Mouse (Mus musculus) B cell, adult 2 months (primary cell): ENCODE results near the gene Gfod2.
A peak's percentile ranks its signal among the peaks of the same experiment; 100 is the strongest.

Source experiments
- DNase-seq, 2 experiments: peaks; one replicate each; pipeline ENCODE4 v3.0.0; 2022

The Gfod2 gene

GRCm38 (mm10) chr8:105702001-105702401 lies 56.5 kb downstream of the Gfod2 start:
- DNase-seq, result no peak

- peak; percentile 97 to 98 for DNase-seq
Measured at GRCm38 (mm10) chr8:105700966-105701824, 57.3 kb downstream of the Gfod2 start, which contains the start of the genes Acd and Pard6a. TSS of gene Acd (minus strand) at chr8:105701102. TSS of gene Pard6a (plus strand) at chr8:105701148.

- peak; percentile 81 to 82 for DNase-seq
Measured at GRCm38 (mm10) chr8:105700566-105700965, 57.9 kb downstream of the Gfod2 start.

- DNase-seq, result no peak
Measured at GRCm38 (mm10) chr8:105699488-105700215, 58.8 kb downstream of the Gfod2 start.

- DNase-seq, result no peak
Measured at GRCm38 (mm10) chr8:105698734-105699133, 59.7 kb downstream of the Gfod2 start.

DNA sequence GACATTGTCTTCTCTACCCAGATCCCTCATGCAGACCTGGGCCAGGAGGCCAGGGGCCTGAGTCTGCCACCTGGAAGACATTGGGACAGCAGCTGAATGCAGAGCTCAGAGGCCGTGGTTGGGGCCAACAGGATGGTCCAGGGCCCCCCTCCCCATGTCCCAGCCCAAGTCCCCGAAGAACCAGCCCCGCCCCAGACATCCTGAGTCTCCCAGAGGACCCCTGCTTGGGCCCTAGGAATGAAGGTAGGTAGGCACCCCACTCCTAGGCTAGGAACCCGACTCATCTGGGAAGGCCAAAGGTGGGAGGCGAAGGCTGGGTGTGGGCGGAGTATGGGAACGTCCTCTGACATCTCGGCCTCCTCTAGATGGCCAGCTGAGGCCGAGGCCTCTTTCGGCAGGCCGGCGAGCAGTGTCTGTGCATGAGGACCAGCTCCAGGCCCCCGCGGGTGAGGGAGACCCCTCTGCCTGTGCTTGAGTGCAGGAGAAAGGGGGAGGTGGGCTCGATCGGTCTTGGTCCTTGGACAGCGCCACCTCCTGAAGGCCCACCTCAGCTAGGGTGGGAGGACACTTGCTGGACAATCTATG lies 61.2 kb downstream of the Gfod2 start:
- no peak for DNase-seq

DNA sequence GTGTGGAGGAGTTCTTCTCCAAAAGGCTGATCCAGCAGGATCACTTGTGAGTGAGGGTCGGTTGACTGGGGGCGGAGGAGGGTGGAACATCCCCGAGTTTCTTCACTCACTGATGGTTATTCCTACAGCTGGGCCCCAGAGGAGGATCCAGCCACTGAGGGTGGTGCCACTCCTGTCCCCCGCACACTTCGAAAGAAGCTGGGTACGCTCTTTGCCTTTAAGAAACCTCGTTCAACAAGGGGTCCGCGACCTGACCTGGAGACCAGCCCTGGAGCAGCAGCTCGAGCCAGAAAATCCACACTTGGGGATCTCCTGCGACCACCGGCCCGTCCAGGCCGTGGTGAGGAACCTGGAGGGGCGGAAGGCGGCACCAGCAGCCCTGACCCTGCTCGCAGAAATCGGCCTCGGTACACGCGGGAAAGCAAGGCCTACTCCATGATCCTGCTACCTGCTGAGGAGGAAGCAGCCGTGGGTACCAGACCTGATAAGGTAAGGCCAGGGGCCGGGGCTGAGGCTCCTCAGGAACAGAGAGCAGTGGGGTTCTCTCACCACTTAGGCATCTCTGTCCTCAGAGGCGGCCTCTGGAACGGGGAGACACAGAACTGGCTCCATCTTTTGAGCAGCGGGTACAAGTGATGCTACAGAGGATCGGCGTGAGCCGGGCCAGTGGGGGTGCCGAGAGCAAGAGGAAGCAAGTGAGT lies 63.2 kb downstream of the Gfod2 start:
- no peak for DNase-seq

GRCm38 (mm10) chr8:105694051-105694799 lies 64.2 kb downstream of the Gfod2 start:
- no peak for DNase-seq

- DNase-seq, result no peak
Measured at GRCm38 (mm10) chr8:105693648-105694047, 64.8 kb downstream of the Gfod2 start.

DNA sequence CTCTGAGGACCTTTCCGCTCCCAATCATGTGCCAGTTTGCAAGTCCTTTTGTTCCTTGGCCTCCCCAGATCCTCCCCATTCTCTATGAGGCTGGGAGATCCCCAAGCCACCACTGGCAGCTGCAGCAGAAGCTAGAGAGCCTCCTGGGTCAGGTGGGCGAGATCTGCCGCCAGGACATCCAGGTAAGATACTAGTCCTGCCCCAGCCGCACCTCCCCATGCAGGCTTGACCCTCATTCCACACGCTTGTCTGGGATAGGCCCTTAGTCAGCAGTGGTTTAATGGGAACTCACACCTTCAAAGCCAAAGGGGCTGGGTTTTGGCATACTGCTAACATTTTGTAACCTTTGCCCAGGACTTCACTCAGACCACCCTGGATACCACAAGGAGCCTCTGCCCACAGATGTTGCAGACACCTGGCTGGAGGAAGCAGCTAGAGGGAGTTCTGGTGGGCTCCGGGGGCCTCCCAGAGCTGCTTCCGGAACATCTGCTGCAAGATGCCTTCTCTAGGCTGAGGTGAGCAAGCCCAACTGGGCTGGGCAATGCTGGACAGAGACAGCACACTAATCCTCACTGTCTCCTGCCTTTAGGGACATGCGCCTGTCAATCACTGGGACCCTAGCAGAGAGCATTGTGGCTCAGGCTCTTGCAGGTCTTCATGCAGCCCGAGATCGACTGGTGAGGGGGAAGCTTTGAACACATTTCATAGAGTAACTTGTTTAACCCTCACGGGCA lies 65.8 kb downstream of the Gfod2 start:
- DNase-seq, result no peak

- DNase-seq, result no peak
Measured at GRCm38 (mm10) chr8:105690978-105691377, 67.5 kb downstream of the Gfod2 start.

DNA sequence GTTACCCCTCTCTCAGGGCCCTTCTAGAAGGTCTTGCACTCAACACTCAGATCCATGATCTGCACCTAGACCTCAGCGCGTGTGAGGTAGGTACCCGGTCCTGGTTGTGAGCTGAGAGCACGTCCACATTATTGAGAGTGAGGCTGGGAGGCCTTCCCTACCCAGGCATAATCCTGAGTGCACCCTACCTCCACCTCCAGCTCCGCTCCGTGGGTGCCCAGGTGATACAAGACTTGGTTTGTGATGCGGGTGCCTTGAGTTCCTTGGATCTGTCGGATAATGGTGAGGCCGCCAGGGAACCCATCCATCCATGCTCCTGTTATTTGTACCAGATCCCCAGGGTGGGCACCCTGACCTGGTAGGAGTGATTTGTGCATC lies 68.5 kb downstream of the Gfod2 start:
- DNase-seq, result no peak

DNA sequence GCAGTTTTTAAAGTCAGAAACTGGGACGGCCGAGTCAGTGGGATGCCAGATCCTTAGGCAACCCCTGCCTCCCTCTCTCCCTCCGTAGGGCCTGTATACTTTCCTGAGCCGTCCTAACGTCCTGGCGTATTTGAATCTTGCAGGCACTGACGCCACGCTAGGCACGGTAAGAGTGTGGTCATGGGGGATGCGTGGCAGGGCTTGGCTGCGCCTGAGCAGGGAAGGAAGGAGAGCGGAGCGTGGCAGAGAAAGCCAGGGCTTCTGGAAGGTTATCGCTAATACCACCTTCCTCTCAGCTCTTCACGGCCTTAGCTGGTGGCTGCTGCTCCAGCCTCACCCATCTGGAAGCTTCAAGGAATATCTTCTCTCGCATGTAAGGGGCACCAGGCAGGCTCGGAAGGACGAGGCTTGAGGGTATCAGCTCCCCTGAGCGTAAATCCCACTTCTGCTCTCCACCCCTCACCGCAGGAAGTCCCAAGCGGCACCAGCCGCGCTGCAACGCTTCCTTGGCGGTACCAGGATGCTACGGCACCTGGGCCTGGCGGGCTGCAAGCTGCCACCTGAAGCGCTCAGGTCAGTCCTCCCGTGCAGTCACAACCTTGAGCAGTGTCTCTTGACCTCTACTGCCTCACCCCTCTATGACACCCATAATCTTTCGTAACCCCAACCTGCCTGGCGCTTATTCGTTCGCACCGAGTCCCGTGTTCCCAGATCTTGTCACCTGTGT lies 69.0 kb downstream of the Gfod2 start:
- DNase-seq, result no peak

GRCm38 (mm10) chr8:105688242-105688752 lies 70.2 kb downstream of the Gfod2 start:
- no peak for DNase-seq

DNA sequence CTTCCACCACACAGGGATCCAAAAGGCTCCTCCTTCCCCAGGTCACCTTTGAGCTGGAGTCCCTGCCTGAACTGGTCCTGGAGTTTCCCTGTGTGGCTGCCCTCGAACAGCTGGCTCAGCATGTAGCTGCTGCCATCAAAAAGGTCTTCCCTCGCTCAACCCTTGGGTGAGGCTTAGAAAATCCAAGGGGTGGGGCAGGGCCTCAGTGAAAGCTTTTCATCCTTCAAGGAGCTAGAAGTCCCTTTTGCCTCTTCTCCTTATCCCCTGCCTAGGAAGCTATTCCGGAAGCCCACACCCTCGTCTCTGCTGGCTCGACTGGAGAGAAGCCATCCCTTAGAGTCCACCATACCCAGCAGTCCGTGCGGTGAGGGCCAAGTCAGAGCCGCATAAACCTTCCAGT lies 71.0 kb downstream of the Gfod2 start:
- DNase-seq, result no peak

- DNase-seq, result peak in 1 of 2 experiments; percentile 31
Measured at GRCm38 (mm10) chr8:105686551-105686950, 71.9 kb downstream of the Gfod2 start.

DNA sequence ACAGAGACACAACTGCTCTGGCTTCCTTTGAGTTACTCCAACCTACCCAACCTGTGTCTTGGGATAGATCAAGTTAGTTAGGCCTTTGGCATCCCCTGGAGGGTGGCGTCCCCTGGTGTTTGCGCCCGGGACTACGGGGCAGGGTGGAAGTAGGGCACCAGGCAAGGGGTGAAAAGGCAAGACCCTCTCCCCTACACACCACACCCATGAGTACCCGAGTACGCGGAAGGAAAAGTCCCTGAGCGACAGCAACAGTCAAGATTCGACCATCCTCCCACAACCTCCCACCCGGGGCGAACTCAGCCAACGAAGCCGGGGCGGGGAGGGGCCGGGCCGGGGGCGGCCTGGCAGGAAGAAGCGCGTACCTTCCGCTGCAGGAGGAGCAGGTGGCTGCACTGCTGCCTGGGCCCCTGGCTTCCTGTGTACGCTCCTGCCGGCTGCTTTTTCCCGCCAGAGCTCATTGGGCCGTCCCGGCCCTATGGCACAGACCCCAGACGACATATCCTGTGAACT lies 72.6 kb downstream of the Gfod2 start, which contains the start of gene Carmil2:
Gene Carmil2, plus strand, starts transcription at position 479 of the 513 bp plus-strand sequence.
- peak; percentile 93 to 95 for DNase-seq

- no peak for DNase-seq
Measured at GRCm38 (mm10) chr8:105685325-105685724, 73.1 kb downstream of the Gfod2 start.

DNA sequence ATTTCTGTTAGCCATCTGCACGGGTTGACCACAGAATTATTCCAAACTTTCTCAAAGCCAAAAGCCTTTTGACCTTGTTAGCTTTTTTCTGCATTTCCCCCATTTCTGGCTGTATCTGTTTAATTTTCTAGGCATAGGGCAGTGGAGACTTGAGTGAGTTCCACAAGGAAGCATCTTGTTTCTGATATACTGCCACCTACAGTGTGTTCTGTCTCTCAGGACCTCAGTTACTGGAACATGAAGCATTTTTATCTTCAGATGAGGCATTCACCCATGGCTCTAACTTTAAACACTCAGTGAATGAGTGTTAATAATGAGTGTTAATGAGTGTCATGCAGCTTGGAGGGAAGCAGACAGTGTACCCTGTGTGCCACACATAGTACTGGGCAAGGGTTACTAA lies 80.6 kb downstream of the Gfod2 start:
- no peak for DNase-seq
